Mouse (Mus musculus) G1E (cell line): ENCODE data around the gene Aipl1.

Source experiments
- CTCF ChIP-seq: IDR thresholded peaks from 2 replicates; pipeline ENCODE4 v1.5.1; 2012; ENCODE audit warnings: low read depth, low read length, inconsistent platforms, mixed read lengths
- POLR2AphosphoS5 ChIP-seq: IDR thresholded peaks from 2 replicates; pipeline ENCODE4 v1.6.1; 2012; ENCODE audit warnings: low read depth, low read length, inconsistent platforms; ENCODE audit not compliant: insufficient replicate concordance

DNA sequence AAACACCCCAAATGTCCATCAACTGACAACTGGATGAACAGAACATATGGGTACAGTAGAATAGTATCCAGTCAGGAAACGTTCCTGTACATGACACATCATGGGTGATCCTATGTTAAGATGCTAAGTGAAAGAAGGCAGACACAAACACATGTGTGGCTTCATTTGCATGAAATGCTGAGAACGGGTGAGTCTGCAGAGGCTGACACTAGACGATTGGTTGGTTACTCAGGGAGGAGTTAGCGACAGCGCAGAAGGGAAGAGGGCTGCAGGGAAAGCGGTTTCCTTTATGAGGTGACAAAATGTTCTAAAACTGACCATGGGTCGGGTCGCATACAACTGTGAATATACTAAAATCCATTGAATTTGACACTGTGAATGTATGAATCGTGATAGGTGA lies 23.1 kb upstream of the Aipl1 start:
- no peak for TF ChIP-seq CTCF
- TF ChIP-seq POLR2AphosphoS5, result no peak
